Mouse (Mus musculus): ENCODE results near the gene Aig1.
"Not testable (repeated sequence)": the region's sequence is repeated elsewhere in the genome, so short reads cannot be mapped to it uniquely, and the experiment has no call there.

The Aig1 gene

DNA sequence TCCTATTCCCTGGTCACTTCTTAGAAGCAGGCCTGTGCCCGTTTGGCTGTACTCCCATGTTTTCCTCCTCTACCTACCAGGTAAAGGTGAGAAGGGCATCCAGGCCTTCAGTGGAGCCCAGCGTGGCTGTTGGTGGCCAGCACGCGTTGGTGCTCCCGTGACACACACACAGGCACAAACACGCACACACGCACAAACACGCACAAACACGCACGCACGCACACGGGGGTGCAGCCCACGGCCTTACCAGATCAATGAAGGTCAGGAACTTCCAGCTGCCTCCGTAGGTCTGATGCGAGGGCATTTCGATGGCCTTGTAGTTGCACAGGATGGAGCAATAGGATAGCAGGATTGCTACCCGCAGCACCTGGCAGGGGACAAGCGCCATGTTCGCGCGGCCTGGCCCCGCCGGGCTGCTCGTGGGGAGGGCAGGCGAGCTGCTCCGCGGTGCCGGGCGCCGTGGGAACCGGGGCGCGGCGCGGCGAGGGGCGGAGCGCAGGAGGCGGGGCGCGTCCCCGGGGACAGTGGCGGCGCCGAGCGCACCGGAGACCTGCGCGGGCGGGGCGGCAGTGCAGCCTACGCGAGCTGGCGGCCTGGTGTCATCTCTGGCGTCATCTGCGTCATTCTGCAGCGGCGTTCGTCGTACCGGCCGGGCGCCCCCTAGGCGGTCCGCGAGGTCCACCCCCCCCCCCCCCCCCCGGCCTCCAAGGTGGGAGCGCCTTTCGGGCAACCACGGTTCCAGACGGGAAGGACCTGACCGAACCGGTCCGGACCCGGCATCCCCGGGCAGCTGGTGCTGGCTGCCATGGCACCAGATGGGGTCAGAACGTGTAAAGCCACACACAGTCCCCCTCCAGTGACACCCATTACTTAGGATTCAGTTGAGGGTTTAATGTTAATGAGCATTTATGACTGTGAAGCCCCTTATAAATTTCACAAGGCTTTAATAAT lies at the start of gene Aig1:
Gene Aig1 (minus strand): TSS at position 610 of the 951 bp plus-strand sequence.
- in situ Hi-C loops (cut with MboI, MseI) = loop anchor here (5.0 kb wide), 1 partner anchor 36 kb away; no protein-coding TSS in a partner anchor

DNA sequence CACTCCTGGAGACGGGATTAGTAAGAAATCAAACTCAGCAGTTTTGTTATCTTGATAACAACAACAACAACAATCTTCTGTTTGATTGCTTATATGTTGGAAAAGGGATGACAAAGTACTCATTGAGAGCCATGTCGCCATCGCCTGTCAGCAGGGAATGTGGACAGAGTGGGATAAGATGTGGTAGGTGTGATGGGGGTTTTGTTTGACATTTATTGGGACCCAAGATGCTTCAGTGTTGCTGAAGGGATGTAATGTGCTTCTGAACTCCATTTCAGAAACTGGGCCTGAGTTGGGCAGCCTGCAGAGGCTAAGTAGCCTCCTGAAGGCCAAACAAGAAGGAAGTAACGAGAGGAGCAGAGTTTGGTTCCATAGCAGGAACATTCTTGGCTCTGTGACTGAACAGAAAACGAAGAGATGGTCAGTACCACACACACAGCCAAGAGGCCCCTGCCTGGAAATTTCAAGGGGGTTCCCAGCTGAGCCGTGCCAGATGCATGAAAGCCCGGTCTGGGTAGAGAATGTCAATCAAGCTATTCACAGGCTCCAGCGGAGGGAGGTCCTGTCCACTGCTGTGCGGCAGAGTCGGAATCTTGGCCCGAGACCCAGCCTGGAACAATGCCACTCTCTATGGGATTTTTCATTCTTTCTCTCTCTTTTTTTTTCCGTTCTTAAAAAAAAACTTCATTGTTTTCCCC lies 48.0 kb upstream of the Aig1 start:
- in situ Hi-C loops (cut with MboI, MseI) = no loop called here

DNA sequence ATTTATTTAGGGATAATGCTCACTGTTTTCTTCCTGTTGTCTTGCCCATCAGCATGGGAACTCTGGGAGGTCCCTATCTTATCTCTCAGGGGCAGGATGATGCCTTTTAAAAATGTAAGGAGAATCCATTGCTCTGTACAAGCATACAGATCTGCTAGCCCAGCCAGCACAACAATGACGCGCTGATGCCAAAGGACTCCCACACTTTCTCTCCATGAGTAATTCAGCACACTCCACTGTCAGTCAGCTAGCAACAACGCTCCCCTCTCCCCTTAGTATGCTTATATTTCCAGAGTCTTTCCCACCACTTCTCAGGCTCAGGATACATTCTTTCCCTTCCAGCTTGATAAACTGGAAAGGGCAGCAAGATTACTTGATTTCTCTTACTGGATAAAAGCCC lies 46.4 kb upstream of the Aig1 start:
- in situ Hi-C loops (cut with MboI, MseI) = no loop called here

DNA sequence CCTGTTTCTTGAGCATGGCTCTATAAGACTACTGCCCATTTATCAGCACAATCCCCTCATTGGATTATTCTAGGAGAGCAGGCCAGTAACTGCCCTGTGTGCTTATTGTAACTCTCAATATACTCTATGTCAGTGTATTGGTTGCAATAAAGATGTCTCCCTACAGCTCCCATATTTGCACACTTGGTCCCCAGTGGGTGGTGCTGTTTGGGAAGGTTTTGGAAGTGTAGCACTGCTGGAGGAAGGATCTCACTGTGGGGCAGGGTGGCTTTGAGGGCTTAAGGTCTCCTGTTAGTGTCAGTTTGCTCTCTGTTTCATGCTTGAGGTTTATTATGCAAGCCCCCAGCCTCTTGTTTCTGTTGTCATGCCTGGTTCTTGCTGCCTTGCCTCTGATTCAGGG lies 44.9 kb upstream of the Aig1 start:
- in situ Hi-C loops (cut with MboI, MseI) = loop anchor here (5.0 kb wide), 1 partner anchor 826 kb away; no protein-coding TSS in a partner anchor

DNA sequence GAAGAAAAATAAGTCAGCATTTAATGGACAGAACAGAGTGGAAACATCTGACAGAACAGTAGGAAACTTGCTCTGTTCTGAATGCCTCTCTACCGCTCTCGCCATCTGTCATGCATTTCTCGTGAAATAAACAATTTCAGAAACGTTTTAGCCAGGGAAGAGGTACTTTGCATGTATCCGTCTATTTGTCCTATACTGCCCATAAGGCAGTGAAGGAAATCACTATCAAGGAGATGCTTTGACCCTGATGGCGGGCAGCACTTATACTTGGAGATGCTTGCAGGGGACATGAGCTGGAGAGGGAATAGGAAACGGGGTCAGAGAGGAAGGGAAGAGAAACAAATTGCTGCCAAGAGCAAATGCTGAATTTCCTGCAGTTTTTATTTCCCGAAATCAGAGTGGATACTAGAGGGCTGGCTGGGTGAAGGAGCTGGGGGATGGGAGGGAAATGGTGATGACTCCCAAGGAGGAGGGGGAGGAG lies 37.5 kb upstream of the Aig1 start:
- in situ Hi-C loops (cut with MboI, MseI) = no loop called here

DNA sequence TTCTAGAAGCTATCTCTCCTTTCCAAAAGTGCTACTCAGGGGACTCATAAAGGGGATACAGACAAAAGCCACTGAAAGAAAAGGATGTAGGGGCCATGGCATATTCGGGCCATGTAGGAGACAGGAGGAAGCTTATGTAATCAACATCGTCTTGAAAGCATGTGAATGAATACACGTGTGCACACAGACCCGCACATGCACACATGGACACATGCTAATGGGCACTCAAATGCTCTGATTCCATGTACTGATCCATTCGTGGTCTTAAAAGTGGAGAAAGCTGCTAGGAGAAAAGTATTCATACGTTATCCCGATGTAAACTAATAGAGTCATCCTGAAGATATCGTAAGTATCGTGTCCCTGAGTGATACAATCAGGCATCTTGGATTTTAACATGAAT lies 36.8 kb upstream of the Aig1 start:
- in situ Hi-C loops (cut with MboI, MseI) = no loop called here

DNA sequence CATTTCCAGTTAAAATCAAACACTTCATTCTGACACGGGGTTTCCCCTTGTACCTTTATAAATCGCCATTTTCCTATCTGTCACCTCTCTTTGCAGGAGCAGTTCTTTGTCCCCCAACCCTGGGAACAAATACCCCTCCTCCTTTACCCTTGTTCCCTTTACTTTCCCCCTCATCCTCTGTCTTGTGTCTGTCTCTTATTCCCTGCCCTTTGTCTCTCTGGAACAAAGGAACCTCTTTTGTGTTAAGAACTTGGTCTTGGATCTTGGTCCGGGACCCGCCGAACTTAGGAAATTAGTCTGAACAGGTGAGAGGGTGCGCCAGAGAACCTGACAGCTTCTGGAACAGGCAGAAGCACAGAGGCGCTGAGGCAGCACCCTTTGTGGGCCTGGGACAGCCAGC lies 24.0 kb upstream of the Aig1 start:
- in situ Hi-C loops (cut with MboI, MseI) = not testable (repeated sequence)

DNA sequence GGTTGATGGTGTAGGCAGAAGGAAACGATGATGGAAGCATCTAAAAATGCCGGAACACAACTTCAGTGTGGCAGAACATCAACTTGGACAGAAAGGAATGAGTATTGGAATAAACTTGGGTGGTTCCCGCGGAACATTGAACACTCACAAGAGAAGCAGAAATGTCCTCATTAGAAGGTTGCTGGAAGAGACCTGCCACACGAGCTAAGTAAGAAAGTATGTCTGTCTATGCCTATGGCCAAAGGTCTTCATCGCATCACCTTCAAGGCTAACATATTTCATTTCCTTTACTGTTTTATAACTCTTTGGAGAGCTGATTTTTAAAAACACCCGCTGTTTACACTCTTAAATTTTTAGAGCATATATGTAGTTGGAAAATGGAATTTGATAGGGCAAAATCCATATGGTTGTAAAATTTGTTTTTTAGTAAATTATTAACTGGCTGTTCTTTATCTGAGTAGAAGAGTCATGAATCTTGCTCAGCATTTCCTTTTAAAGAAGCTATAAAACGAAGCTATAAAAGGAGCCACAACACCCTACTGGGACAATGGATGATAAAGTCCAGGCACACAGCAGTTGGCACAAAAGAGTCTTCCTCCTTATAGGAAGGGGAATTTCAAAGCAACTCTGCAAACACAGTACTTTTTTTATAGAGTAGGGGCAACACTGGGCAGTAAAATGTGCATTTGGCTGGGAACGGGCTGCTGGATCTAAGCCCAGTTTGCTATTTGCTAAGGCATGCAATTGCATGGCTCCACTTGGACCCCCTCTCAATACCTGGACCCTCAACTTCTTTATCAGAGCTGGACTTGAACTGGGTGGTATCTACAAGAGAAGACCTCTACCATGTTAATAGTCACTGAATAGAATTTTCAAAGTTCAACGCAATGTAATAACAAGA lies 14.4 kb upstream of the Aig1 start:
- in situ Hi-C loops (cut with MboI, MseI) = no loop called here

DNA sequence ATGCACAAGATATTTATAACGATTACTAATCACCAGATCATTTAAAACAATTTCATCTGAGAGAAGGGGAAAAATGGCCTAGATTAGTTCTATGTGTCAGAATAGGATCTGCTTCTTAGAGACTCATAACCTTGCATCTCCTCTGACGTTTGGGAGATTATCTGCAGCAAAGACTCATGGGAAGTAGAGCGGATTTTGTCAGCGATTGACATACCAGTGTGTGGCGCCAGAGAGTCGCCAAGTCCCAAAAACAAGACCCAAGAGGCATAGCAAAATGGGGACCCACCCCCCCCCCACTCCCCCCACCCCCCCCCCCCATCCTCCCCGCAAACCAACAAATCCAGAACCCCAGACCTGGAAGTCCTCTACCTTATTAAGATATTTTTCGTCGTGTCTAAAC lies 13.7 kb upstream of the Aig1 start:
- in situ Hi-C loops (cut with MboI, MseI) = no loop called here

DNA sequence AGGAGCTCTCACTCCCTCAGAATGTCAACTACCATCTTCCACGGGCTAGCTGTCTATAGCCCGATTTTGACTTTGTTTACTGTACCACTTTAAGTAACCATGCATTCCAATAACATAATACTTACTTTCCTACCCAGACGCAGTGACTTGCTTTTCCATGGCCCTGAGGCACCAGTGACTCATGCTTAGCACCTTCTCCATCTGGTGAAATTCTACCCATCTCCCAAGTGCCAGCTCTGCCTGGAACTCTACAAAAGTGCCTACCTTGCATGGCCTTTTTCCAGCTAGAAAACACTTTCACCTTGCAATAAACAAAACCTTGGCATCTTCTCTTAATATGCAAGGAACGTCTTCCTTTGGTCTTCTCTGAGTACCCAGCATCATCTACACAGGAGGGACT lies 9.9 kb upstream of the Aig1 start:
- in situ Hi-C loops (cut with MboI, MseI) = no loop called here

DNA sequence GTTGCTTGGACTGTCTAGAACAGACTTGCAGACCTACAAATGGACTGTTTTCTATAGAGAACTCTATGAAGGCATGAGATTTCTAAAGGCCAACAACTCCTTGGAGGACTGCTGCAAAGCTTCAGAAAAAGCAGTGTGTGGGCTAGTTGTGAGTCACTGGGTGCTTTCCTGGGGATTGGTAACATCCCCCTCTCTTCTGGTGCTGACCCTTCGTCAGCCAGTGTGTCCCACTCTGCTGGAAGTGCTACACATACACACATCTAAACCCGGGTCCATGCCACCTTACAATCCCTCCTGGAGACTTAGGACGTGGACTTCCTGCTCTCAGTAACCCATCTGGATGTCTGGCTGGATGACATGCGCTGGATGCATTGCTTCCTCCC lies 6.2 kb upstream of the Aig1 start:
- in situ Hi-C loops (cut with MboI, MseI) = no loop called here

DNA sequence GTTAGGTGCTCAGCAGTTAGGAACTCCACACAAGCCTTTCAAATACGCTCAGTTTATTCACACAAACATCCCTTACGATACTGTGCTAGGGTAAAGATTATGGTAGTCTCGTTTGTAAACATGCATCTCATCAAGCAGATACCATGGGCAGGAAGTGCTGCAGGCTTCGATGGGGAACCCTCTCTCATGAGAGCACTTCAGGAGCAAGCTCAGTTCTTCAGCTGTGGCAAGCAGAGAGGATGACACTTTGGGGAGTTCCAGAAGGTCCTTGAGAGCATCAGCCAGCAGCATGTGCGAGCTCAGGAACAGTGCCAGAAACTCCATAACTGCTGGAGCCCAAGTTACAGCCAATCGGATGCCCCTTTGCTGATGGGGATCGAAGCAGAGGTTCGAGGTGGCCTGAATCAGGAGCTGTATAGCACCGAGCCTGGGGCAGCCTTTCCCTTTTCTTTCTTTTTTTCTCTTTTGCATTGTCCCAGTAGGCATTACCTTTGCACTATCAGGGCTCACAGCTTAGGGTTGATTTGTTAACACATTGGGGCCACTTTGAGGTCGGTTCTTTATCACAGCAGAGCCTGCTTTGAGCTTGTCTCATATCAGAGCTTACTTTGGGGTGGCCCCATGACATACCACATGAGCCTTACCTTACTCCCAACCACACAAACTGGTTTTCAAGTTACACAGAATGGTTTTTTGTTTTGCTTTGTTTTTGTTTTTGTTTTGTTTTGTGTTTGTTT lies 5.7 kb upstream of the Aig1 start:
- in situ Hi-C loops (cut with MboI, MseI) = loop anchor here (5.0 kb wide), 1 partner anchor 83 kb away; no protein-coding TSS in a partner anchor

DNA sequence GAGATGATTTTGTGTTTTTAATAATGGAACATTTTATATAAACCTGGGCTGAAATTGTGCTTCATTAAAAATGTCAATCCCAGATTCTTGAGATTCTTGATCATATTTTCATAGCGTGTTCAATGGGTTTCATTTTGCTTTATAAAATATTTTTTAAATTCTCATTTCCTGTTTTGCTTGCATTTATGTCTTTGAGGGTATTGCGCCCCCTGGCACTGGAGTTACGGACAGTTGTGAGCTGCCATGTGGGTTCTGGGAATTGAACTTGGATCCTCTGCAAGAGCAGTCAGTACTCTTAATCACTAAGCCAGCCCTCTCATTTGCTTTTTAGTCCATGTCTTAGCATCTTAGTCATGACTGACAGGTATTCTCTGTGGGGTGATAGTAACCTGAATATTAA lies 1.8 kb upstream of the Aig1 start:
- in situ Hi-C loops (cut with MboI, MseI) = loop anchor here (5.0 kb wide), 1 partner anchor 87 kb away; no protein-coding TSS in a partner anchor

DNA sequence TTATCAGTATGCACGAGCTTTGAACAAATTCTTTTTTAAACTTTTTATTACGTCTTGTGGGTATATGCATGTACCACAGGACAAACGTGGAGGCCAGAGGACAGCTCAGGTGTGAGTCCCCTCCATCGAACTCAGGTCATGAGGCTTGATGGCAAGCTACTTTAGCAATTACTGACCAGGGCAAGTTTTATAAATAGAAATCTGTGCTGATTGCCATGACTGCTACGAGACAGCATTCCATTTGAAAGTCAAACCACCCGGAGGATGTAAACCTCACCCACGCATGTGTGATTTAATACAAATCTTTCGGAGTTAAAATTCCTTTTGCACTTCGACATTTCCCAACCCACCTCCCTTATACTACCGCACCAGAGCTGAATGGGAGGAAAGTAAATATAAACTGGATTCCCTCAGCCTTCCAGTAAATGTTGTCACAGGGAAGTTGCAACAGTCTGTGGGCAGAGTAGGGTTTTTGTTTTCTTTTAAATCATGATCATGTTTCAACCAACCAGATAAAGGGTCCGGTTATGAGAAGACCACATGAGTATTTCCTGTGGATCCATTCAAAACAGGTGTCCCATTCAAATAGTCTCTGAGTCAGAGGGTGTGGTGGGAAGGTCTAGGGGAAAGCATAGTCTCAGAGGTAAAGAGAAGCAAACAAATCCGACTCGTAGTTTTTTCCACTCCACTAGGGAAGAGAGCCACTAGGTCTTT lies 699 bp upstream of the Aig1 start:
- in situ Hi-C loops (cut with MboI, MseI) = loop anchor here (5.0 kb wide), 2 partner anchors 37 to 88 kb away; no protein-coding TSS in a partner anchor

DNA sequence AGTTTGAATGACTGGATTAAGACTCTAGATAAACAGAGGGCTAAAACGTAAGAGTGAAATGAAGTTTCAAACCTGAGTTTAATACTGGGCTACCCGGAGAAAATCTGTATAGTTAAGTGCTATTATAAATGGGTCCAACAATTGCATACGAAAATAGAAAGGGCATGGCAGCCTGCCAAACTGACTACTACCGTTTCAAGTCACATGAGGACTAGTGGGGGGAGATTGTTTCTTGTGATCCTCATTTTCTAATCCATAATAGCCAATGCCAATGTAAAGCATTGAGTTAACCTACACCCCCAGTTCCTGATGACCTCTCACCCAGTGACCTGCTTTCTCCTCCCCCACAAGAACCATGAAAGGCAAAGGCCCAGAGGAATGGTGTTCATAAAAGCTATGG lies 2.4 kb downstream of the Aig1 start:
- in situ Hi-C loops (cut with MboI, MseI) = loop anchor here (5.0 kb wide), 1 partner anchor 34 kb away; no protein-coding TSS in a partner anchor

DNA sequence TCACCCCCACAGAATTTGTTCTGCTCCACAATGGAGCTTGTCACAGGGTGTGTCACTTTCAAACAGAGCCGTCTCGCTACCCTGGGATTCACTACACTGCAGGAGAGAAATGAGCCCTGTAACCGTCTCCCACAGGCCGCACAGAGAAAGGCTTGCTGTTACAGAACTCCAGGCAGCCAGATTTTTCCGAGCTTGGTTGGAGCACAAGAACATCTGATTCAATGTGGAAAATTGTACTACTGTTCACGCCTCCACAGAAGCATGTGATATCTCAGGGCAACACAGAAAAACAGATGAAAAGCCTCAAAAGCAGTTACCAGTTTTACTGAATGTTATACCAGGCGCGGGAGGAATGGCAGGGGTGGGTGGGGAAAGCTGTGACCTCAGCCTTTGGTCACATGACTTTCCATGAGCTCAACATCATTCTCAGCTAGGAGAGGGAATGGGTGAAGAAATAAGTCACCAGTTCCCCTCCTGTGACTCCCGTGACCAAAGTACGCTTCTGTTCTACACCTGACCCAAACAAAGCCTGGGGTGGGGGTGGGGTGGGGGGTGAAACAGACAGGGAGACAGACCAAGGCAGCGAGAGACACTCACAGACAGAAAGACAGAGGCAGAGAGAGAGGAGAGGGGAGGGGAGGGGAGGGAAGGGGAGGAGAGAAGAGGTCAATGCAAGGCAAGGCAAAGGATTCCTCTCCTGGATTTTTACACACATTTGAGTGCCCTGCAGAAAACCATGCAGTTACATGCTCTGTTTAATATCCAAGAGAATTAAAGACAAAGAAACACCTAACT lies 7.5 kb downstream of the Aig1 start:
- in situ Hi-C loops (cut with MboI, MseI) = no loop called here

DNA sequence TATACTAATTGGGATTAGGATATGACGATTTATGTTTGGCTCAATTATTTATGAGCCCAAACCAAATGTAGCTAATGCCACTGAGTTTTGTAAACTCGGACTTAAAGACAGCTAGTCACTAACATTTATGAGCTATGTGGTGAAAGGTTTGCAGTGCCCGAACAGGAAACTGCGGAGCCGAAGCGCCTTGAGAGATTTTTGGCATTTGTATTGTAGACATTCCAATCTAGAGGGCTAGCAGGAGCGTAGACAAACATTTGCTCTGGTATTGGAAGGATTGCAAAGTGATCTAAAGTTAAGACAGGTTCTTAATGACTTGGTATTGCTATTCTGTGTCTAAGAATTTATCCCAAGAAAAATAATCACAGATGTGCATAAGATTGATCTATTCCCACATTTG lies 12.3 kb downstream of the Aig1 start:
- in situ Hi-C loops (cut with MboI, MseI) = no loop called here

DNA sequence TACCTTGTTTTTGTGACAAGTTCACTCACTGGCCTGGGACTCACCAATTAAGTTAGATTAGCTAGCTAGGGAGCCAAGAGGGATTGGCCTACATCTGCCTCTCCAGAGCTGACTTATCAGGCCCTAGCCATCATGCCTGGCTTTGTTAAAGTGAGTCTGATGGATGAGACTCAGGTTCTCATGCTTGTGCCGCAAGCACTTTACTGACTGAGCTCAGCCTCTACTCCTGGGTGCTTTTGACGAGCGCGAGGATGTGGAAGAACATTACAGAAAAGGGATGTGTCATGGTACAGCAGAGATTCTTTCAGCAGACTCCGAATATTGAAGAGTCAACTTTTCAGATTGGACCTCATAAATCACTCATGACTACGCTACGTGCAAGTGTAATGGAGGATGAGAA lies 12.8 kb downstream of the Aig1 start:
- in situ Hi-C loops (cut with MboI, MseI) = no loop called here

DNA sequence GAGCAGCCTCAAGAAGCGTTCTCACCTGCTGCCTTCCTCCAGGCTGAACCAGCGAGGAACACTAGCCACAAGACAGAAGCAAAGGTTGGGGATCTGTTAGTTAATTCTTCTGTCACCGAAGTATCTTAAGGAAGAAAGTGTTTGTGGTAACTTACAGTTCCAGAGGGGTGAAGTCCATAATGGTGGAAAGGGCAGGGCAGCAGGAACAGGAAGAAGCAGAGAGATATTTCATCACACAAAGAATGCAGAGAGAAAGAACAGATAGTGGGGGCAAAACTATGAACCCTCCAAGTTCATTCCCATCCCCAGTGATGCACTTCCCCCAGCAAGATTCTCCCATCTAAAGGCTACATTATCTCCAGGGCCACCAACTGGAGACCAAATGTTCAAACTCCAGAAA lies 13.7 kb downstream of the Aig1 start:
- in situ Hi-C loops (cut with MboI, MseI) = no loop called here
